Mouse (Mus musculus): Measurements from ENCODE around the gene Prdm8. TPM values are rescaled to one million over a fixed set of nuclear protein-coding genes. Genes with fewer than 3 reads are reported as not detected.

Gene Prdm8
- polyA plus RNA-seq, 1 experiment, result not detected

- no peak for TF ChIP-seq GATA1 (IDR thresholded peaks at IDR 0.05; ENCODE audit: low read length)
These were observed 14.1 kb downstream of the Prdm8 start for GRCm38 (mm10) chr5:98180888-98181635.

- TF ChIP-seq GATA1 (IDR thresholded peaks at IDR 0.05; ENCODE audit: low read length), result no peak
These were observed 14.9 kb downstream of the Prdm8 start for GRCm38 (mm10) chr5:98181686-98182602.

- TF ChIP-seq GATA1 (IDR thresholded peaks at IDR 0.05; ENCODE audit: low read length), result no peak
These were observed 15.6 kb downstream of the Prdm8 start for GRCm38 (mm10) chr5:98182603-98182920.

GRCm38 (mm10) chr5:98183031-98183595 is 16.1 kb downstream of the Prdm8 start:
- TF ChIP-seq GATA1 (IDR thresholded peaks at IDR 0.05; ENCODE audit: low read length), result no peak

- TF ChIP-seq GATA1 (IDR thresholded peaks at IDR 0.05; ENCODE audit: low read length), result no peak
These were observed 17.4 kb downstream of the Prdm8 start for GRCm38 (mm10) chr5:98184281-98184910.

GRCm38 (mm10) chr5:98184971-98185805 is 18.2 kb downstream of the Prdm8 start:
- TF ChIP-seq GATA1 (IDR thresholded peaks at IDR 0.05; ENCODE audit: low read length), result no peak

- TF ChIP-seq GATA1 (IDR thresholded peaks at IDR 0.05; ENCODE audit: low read length), result no peak
These were observed 19.1 kb downstream of the Prdm8 start for GRCm38 (mm10) chr5:98185806-98186751.

GRCm38 (mm10) chr5:98189181-98190180 is 22.5 kb downstream of the Prdm8 start:
- no peak for TF ChIP-seq GATA1 (IDR thresholded peaks at IDR 0.05; ENCODE audit: low read length)

- TF ChIP-seq GATA1 (IDR thresholded peaks at IDR 0.05; ENCODE audit: low read length), result no peak
These were observed 25.4 kb downstream of the Prdm8 start for GRCm38 (mm10) chr5:98192295-98192983.

- TF ChIP-seq GATA1 (IDR thresholded peaks at IDR 0.05; ENCODE audit: low read length), result no peak
These were observed 28.0 kb downstream of the Prdm8 start for GRCm38 (mm10) chr5:98194959-98195358.

- no peak for TF ChIP-seq GATA1 (IDR thresholded peaks at IDR 0.05; ENCODE audit: low read length)
These were observed 31.6 kb downstream of the Prdm8 start for GRCm38 (mm10) chr5:98198412-98199218.
